Mouse (Mus musculus) thymus, adult 2 months (tissue): Measurements from ENCODE around the gene Mrpl10.

Source experiments
- CTCF ChIP-seq: fragments of 200-500 bp; IDR thresholded peaks from 2 replicates; pipeline ENCODE4 v1.5.1; 2012; ENCODE audit warnings: mild to moderate bottlenecking, control low read depth, low read length, moderate library complexity, borderline replicate concordance; ENCODE audit not compliant: control insufficient read depth, poor library complexity, insufficient read depth; ENCODE audit errors: extremely low read depth
- POLR2A ChIP-seq: fragments of 200-500 bp; IDR thresholded peaks from 2 replicates; pipeline ENCODE4 v1.6.1; 2012; ENCODE audit warnings: mild to moderate bottlenecking, low read length, control low read depth, moderate library complexity; ENCODE audit not compliant: control insufficient read depth, poor library complexity, insufficient read depth; ENCODE audit errors: extremely low read depth

DNA sequence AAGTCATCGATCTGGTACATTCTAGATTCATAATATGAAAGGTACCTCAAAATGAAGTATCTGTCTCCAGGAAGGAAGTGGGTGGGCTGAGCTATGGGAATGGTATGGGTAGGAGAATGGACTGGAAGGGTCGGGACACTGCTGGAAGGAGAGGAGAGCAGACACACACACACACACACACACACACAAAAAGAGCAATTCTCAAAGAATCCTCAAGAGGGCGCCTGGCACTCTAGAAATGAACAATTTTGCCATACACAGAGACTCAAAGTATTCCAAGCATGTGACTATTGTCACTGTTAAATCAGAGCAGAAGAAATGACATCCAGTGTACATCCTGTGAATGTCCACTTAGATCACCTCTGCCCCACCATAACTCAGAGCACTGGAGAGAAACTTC lies 31.2 kb downstream of the Mrpl10 start:
- TF ChIP-seq CTCF (no peak), POLR2A (no peak)
